In genomic region chr15:21179727-21180126, GRCm38 (mm10) we compare ENCODE assay signal across 19 mouse cellular contexts.
DNase-seq lines count a peak whose midpoint lies in the region; ATAC-seq and TF ChIP-seq lines count a peak whose summit lies in the region.
"Had no signal": no experiment of that assay in that cellular context is flagged by ENCODE, and none has a peak within 500 bp of the region (broad histone marks: within the 10 kb centered on the region; RNA-seq: fewer than 3 reads in every experiment).

No protein-coding gene starts in this region.

- no peak overlapping the region for H3K4me3 ChIP-seq in forebrain, embryonic 13.5 days
- no peak overlapping the region for H3K4me3 ChIP-seq in forebrain, embryonic 11.5 days (ENCODE audit: low read depth, low read length)
- H3K4me3 ChIP-seq in midbrain, embryonic 14.5 days (replicated peaks; ENCODE audit: low read depth, low read length), result no peak overlapping the region
- H3K4me3 ChIP-seq in midbrain, embryonic 10.5 days, result no peak overlapping the region
- no peak overlapping the region for H3K4me3 ChIP-seq in lung, adult 2 months (replicated peaks; ENCODE audit: extremely low read depth, low read depth, low read length)
- H3K4me3 ChIP-seq: heart, embryonic 15.5 days; hindbrain, embryonic 10.5 days; intestine, embryonic 15.5 days; limb, embryonic 13.5 days; megakaryocyte, embryonic 14.5 days had no signal

- 58% methylated on average over 5 of the region's 5 CpGs for WGBS in forebrain, embryonic 13.5 days
- WGBS in forebrain, embryonic 11.5 days, result 74% methylated on average over 5 of the region's 5 CpGs
- WGBS in midbrain, embryonic 14.5 days, result 59% methylated on average over 5 of the region's 5 CpGs
- 78% methylated on average over 5 of the region's 5 CpGs for WGBS in midbrain, embryonic 10.5 days
- WGBS in lung, adult 2 months, result 46% methylated on average over 5 of the region's 5 CpGs

- peak; percentile 89 for ATAC-seq in forebrain, embryonic 13.5 days
- no peak for ATAC-seq in forebrain, embryonic 11.5 days (replicated peaks; ENCODE audit: low FRiP score)
- ATAC-seq in midbrain, embryonic 14.5 days (ENCODE audit: low FRiP score, low TSS enrichment), result no peak
- no peak for ATAC-seq in activated CD4-positive, CD25-positive, alpha-beta regulatory T cell, adult 4 months
- ATAC-seq: intestine, embryonic 15.5 days; Patski had no signal

- H3K27me3 ChIP-seq in forebrain, embryonic 13.5 days, result no peaks in the 10 kb centered on the region
- H3K27me3 ChIP-seq in forebrain, embryonic 11.5 days (ENCODE audit: control insufficient read depth, insufficient read depth, low read length), result no peaks in the 10 kb centered on the region
- H3K27me3 ChIP-seq in midbrain, embryonic 14.5 days (ENCODE audit: control insufficient read depth, insufficient read depth, low read length), result no peaks in the 10 kb centered on the region
- no peaks in the 10 kb centered on the region for H3K27me3 ChIP-seq in midbrain, embryonic 10.5 days (ENCODE audit: low read depth, poor library complexity, severe bottlenecking)
- H3K27me3 ChIP-seq: heart, embryonic 15.5 days; intestine, embryonic 15.5 days; limb, embryonic 13.5 days; megakaryocyte, embryonic 14.5 days; Patski had no signal

- TF ChIP-seq POLR2A in lung, adult 2 months (IDR thresholded peaks at IDR 0.05; ENCODE audit: borderline replicate concordance, extremely low read depth, low read depth, low read length), result no peak

- TF ChIP-seq CTCF in lung, adult 2 months (IDR thresholded peaks at IDR 0.05; ENCODE audit: insufficient read depth, low read length), result no peak

- H3K27ac ChIP-seq in forebrain, embryonic 13.5 days, result no peak overlapping the region
- H3K27ac ChIP-seq in forebrain, embryonic 11.5 days (ENCODE audit: low read depth, low read length), result no peak overlapping the region
- no peak overlapping the region for H3K27ac ChIP-seq in midbrain, embryonic 14.5 days (replicated peaks; ENCODE audit: low read depth, low read length)
- no peak overlapping the region for H3K27ac ChIP-seq in midbrain, embryonic 10.5 days (replicated peaks)
- H3K27ac ChIP-seq: heart, embryonic 15.5 days; hindbrain, embryonic 10.5 days; intestine, embryonic 15.5 days; limb, embryonic 13.5 days had no signal

- no peaks in the 10 kb centered on the region for H3K9me3 ChIP-seq in forebrain, embryonic 13.5 days (replicated peaks)
- no peaks in the 10 kb centered on the region for H3K9me3 ChIP-seq in forebrain, embryonic 11.5 days (ENCODE audit: control insufficient read depth, low read length)
- no peaks in the 10 kb centered on the region for H3K9me3 ChIP-seq in midbrain, embryonic 14.5 days (ENCODE audit: control insufficient read depth, low read length)
- no peaks in the 10 kb centered on the region for H3K9me3 ChIP-seq in midbrain, embryonic 10.5 days (replicated peaks)
- H3K9me3 ChIP-seq: heart, embryonic 15.5 days; hindbrain, embryonic 10.5 days; intestine, embryonic 15.5 days; limb, embryonic 13.5 days; megakaryocyte, embryonic 14.5 days had no signal

- no peak for DNase-seq in forebrain, embryonic 11.5 days (ENCODE audit: low spot score)
- DNase-seq in midbrain, embryonic 14.5 days, result peak; percentile 5
- DNase-seq in midbrain, embryonic 10.5 days (ENCODE audit: low spot score), result no peak
- peak; percentile 43 to 71 for DNase-seq in layer of hippocampus, adult 18-20 months (ENCODE audit: low spot score in 2 of 2)
- DNase-seq in right cerebral cortex, postnatal 25 days, result peak; percentile 5
- DNase-seq in lung, adult 2 months, result no peak
- DNase-seq: cerebellum, adult 9-11 months; embryo, embryonic 11 days; heart, adult 11 months; lung, adult 18-20 months; thymus, postnatal 36 days had no signal

- H3K9ac ChIP-seq in forebrain, embryonic 13.5 days, result no peak overlapping the region
- H3K9ac ChIP-seq in forebrain, embryonic 11.5 days (ENCODE audit: low read length), result no peak overlapping the region
- H3K9ac ChIP-seq in midbrain, embryonic 14.5 days (replicated peaks; ENCODE audit: low read length), result no peak overlapping the region
- H3K9ac ChIP-seq: heart, embryonic 15.5 days; intestine, embryonic 15.5 days; limb, embryonic 13.5 days had no signal

- H3K36me3 ChIP-seq in forebrain, embryonic 13.5 days (ENCODE audit: poor library complexity, severe bottlenecking), result no peaks in the 10 kb centered on the region
- H3K36me3 ChIP-seq in forebrain, embryonic 11.5 days (ENCODE audit: control insufficient read depth, insufficient read depth, low read length), result no peaks in the 10 kb centered on the region
- no peaks in the 10 kb centered on the region for H3K36me3 ChIP-seq in midbrain, embryonic 14.5 days (ENCODE audit: control insufficient read depth, insufficient read depth, low read length)
- H3K36me3 ChIP-seq in midbrain, embryonic 10.5 days, result no peaks in the 10 kb centered on the region
- H3K36me3 ChIP-seq: heart, embryonic 15.5 days; hindbrain, embryonic 10.5 days; intestine, embryonic 15.5 days; limb, embryonic 13.5 days had no signal

- H3K4me1 ChIP-seq in forebrain, embryonic 13.5 days, result no peaks in the 10 kb centered on the region
- no peaks in the 10 kb centered on the region for H3K4me1 ChIP-seq in forebrain, embryonic 11.5 days (replicated peaks; ENCODE audit: control insufficient read depth, insufficient read depth, low read length)
- no peaks in the 10 kb centered on the region for H3K4me1 ChIP-seq in midbrain, embryonic 14.5 days (ENCODE audit: control insufficient read depth, insufficient read depth, low read length)
- H3K4me1 ChIP-seq in midbrain, embryonic 10.5 days, result no peaks in the 10 kb centered on the region
- no peaks in the 10 kb centered on the region for H3K4me1 ChIP-seq in lung, adult 2 months (ENCODE audit: control insufficient read depth, insufficient read depth, low read length)
- H3K4me1 ChIP-seq: heart, embryonic 15.5 days; hindbrain, embryonic 10.5 days; intestine, embryonic 15.5 days; limb, embryonic 13.5 days; megakaryocyte, embryonic 14.5 days had no signal

- H3K4me2 ChIP-seq in forebrain, embryonic 13.5 days, result no peak overlapping the region
- H3K4me2 ChIP-seq in forebrain, embryonic 11.5 days (ENCODE audit: low read depth, low read length, severe bottlenecking), result no peak overlapping the region
- H3K4me2 ChIP-seq in midbrain, embryonic 14.5 days (ENCODE audit: low read length), result no peak overlapping the region
- H3K4me2 ChIP-seq: heart, embryonic 15.5 days; intestine, embryonic 15.5 days; limb, embryonic 13.5 days had no signal

Comparison
In these comparisons a context has a peak if more than half of its experiments do, and no peak if none do; other contexts are left out.
1. DNase-seq: peak in midbrain, embryonic 14.5 days (single experiment), layer of hippocampus, adult 18-20 months (2 of 2) and right cerebral cortex, postnatal 25 days (single experiment); none in forebrain, embryonic 11.5 days (single experiment), midbrain, embryonic 10.5 days (single experiment) and lung, adult 2 months (single experiment).